Mouse (Mus musculus) hindbrain, embryonic 12.5 days (tissue): Measurements from ENCODE around the gene Lrrc63. TPM values are rescaled to one million over a fixed set of nuclear protein-coding genes. Genes with fewer than 3 reads are reported as not detected.

Experiments
- ATAC-seq: fragments of 200-750 bp; cut with Nextera tagmentation; 2 replicates; pipeline ENCODE4 v1.8.0; 2017; ENCODE audit warnings: moderate TSS enrichment; ENCODE audit not compliant: low FRiP score
- H3K27ac ChIP-seq: fragments of 300-500 bp; sonication (generic); 2 replicates; pipeline ENCODE4 v1.5.1; 2016; ENCODE audit warnings: mild to moderate bottlenecking
- H3K27me3 ChIP-seq: fragments of 300-500 bp; sonication (generic); 2 replicates; pipeline ENCODE4 v1.6.1; 2016; ENCODE audit warnings: mild to moderate bottlenecking
- H3K36me3 ChIP-seq: fragments of 300-500 bp; sonication (generic); 2 replicates; pipeline ENCODE4 v1.6.1; 2016; ENCODE audit warnings: mild to moderate bottlenecking
- H3K4me1 ChIP-seq: fragments of 300-500 bp; sonication (generic); 2 replicates; pipeline ENCODE4 v1.6.1; 2016
- H3K4me2 ChIP-seq: fragments of 300-500 bp; sonication (generic); replicated peaks from 2 replicates; pipeline ENCODE4 v1.6.1; 2016; ENCODE audit warnings: mild to moderate bottlenecking
- H3K4me3 ChIP-seq: fragments of 300-500 bp; sonication (generic); 2 replicates; pipeline ENCODE4 v1.5.1; 2016; ENCODE audit warnings: mild to moderate bottlenecking
- H3K9ac ChIP-seq: fragments of 300-500 bp; sonication (generic); 2 replicates; pipeline ENCODE4 v1.6.1; 2016; ENCODE audit warnings: mild to moderate bottlenecking, moderate library complexity
- H3K9me3 ChIP-seq: fragments of 300-500 bp; sonication (generic); replicated peaks from 2 replicates; pipeline ENCODE4 v1.6.1; 2016; ENCODE audit warnings: mild to moderate bottlenecking
- WGBS: fragments of 180-500 bp; shearing (Covaris S2); methylation state at CpG from one replicate; pipeline ENCODE4 v1.1.7; 2016; 5-methylcytosine and 5-hydroxymethylcytosine counted together
- polyA plus RNA-seq: library from polyadenylated mRNA; unstranded; fragments of >200 nt; fragmentation: Nextera tagmentation; extraction: Ambion mirVana; gene quantifications from 2 replicates; pipeline ENCODE4 v1.2.1, GENCODE M21; 2016

Lrrc63 gene
- polyA plus RNA-seq, 1 experiment from 2014 or later, result 0.08 TPM

GRCm38 (mm10) chr14:75131324-75131935, 749 bp upstream of the Lrrc63 start:
- Histone ChIP-seq H3K4me1 (0 out of 2 replicates have a peak, but pooled peaks cover 2% of the 10 kb centered on the region), H3K27me3 (peaks cover 5% of the 10 kb centered on the region; the same call in 1 of the 2 replicates), H3K36me3 (no peaks in the 10 kb centered on the region), H3K4me2 (peak overlapping the region; percentile 83), H3K27ac (no peak overlapping the region), H3K9me3 (no peaks in the 10 kb centered on the region), H3K9ac (no peak overlapping the region), H3K4me3 (peak overlapping the region; percentile 60)
- peak; percentile 44; the same call in 1 of the 2 replicates for ATAC-seq
- WGBS, result 5% methylated on average over 12 of the region's 12 CpGs

- no peak overlapping the region for H3K4me3 ChIP-seq
- H3K36me3 ChIP-seq, result no peaks in the 10 kb centered on the region
- WGBS, result 84% methylated on average over 8 of the region's 8 CpGs
- H3K27me3 ChIP-seq, result no peaks in the 10 kb centered on the region
- H3K9ac ChIP-seq, result no peak overlapping the region
- no peak for ATAC-seq
- H3K4me2 ChIP-seq, result no peak overlapping the region
- no peaks in the 10 kb centered on the region for H3K4me1 ChIP-seq
- no peak overlapping the region for H3K27ac ChIP-seq
- no peaks in the 10 kb centered on the region for H3K9me3 ChIP-seq
These were observed 9.0 kb downstream of the Lrrc63 start for GRCm38 (mm10) chr14:75121658-75122057.

GRCm38 (mm10) chr14:75102956-75103355, 27.7 kb downstream of the Lrrc63 start:
- WGBS, result 94% methylated on average over 5 of the region's 5 CpGs
- no peak overlapping the region for H3K9ac ChIP-seq
- H3K9me3 ChIP-seq, result no peaks in the 10 kb centered on the region
- no peak overlapping the region for H3K4me2 ChIP-seq
- ATAC-seq, result no peak
- H3K4me1 ChIP-seq, result no peaks in the 10 kb centered on the region
- no peak overlapping the region for H3K27ac ChIP-seq
- no peaks in the 10 kb centered on the region for H3K27me3 ChIP-seq
- no peaks in the 10 kb centered on the region for H3K36me3 ChIP-seq
- no peak overlapping the region for H3K4me3 ChIP-seq

GRCm38 (mm10) chr14:75077946-75078345, 52.7 kb downstream of the Lrrc63 start:
- H3K27me3 ChIP-seq, result no peaks in the 10 kb centered on the region
- H3K27ac ChIP-seq, result no peak overlapping the region
- no peaks in the 10 kb centered on the region for H3K9me3 ChIP-seq
- no peak overlapping the region for H3K4me2 ChIP-seq
- no peak overlapping the region for H3K4me3 ChIP-seq
- H3K4me1 ChIP-seq, result no peaks in the 10 kb centered on the region
- no peaks in the 10 kb centered on the region for H3K36me3 ChIP-seq
- 76% methylated on average over 6 of the region's 6 CpGs for WGBS
- no peak for ATAC-seq
- H3K9ac ChIP-seq, result no peak overlapping the region

GRCm38 (mm10) chr14:75075299-75076180, 55.1 kb downstream of the Lrrc63 start:
- H3K4me2 ChIP-seq, result no peak overlapping the region
- no peaks in the 10 kb centered on the region for H3K27me3 ChIP-seq
- H3K9ac ChIP-seq, result no peak overlapping the region
- H3K4me3 ChIP-seq, result no peak overlapping the region
- no peaks in the 10 kb centered on the region for H3K4me1 ChIP-seq
- WGBS, result 73% methylated on average over 10 of the region's 10 CpGs
- no peaks in the 10 kb centered on the region for H3K36me3 ChIP-seq
- no peaks in the 10 kb centered on the region for H3K9me3 ChIP-seq
- H3K27ac ChIP-seq, result no peak overlapping the region
- no peak for ATAC-seq

GRCm38 (mm10) chr14:75071091-75071490, 59.6 kb downstream of the Lrrc63 start:
- Histone ChIP-seq H3K36me3 (no peaks in the 10 kb centered on the region), H3K4me3 (no peak overlapping the region), H3K9ac (no peak overlapping the region), H3K9me3 (no peaks in the 10 kb centered on the region), H3K4me1 (no peaks in the 10 kb centered on the region), H3K27me3 (no peaks in the 10 kb centered on the region), H3K4me2 (no peak overlapping the region), H3K27ac (no peak overlapping the region)
- WGBS, result 91% methylated on average over 15 of the region's 15 CpGs
- no peak for ATAC-seq

GRCm38 (mm10) chr14:75069356-75069979, 61.2 kb downstream of the Lrrc63 start:
- Histone ChIP-seq H3K27ac (no peak overlapping the region), H3K4me1 (no peaks in the 10 kb centered on the region), H3K4me2 (no peak overlapping the region), H3K9me3 (no peaks in the 10 kb centered on the region), H3K4me3 (no peak overlapping the region), H3K36me3 (no peaks in the 10 kb centered on the region), H3K9ac (no peak overlapping the region), H3K27me3 (no peaks in the 10 kb centered on the region)
- WGBS, result 81% methylated on average over 7 of the region's 7 CpGs
- no peak for ATAC-seq

GRCm38 (mm10) chr14:75068430-75069112, 62.1 kb downstream of the Lrrc63 start:
- Histone ChIP-seq H3K36me3 (no peaks in the 10 kb centered on the region), H3K4me3 (no peak overlapping the region), H3K4me1 (no peaks in the 10 kb centered on the region), H3K4me2 (no peak overlapping the region), H3K27ac (no peak overlapping the region), H3K9ac (no peak overlapping the region), H3K9me3 (no peaks in the 10 kb centered on the region), H3K27me3 (no peaks in the 10 kb centered on the region)
- WGBS, result 92% methylated on average over 16 of the region's 19 CpGs
- no peak for ATAC-seq

GRCm38 (mm10) chr14:75065211-75065610, 65.5 kb downstream of the Lrrc63 start:
- no peak for ATAC-seq
- Histone ChIP-seq H3K9me3 (no peaks in the 10 kb centered on the region), H3K36me3 (no peaks in the 10 kb centered on the region), H3K27me3 (no peaks in the 10 kb centered on the region), H3K27ac (no peak overlapping the region), H3K9ac (no peak overlapping the region), H3K4me1 (no peaks in the 10 kb centered on the region), H3K4me2 (no peak overlapping the region), H3K4me3 (no peak overlapping the region)
- WGBS, result 96% methylated on average over 5 of the region's 5 CpGs

GRCm38 (mm10) chr14:75064520-75064919, 66.2 kb downstream of the Lrrc63 start:
- WGBS, result 93% methylated on average over 7 of the region's 7 CpGs
- Histone ChIP-seq H3K36me3 (no peaks in the 10 kb centered on the region), H3K9ac (no peak overlapping the region), H3K27ac (no peak overlapping the region), H3K27me3 (no peaks in the 10 kb centered on the region), H3K4me2 (no peak overlapping the region), H3K9me3 (no peaks in the 10 kb centered on the region), H3K4me1 (no peaks in the 10 kb centered on the region), H3K4me3 (no peak overlapping the region)
- ATAC-seq, result no peak

- Histone ChIP-seq H3K9me3 (no peaks in the 10 kb centered on the region), H3K9ac (no peak overlapping the region), H3K27me3 (no peaks in the 10 kb centered on the region), H3K4me2 (no peak overlapping the region), H3K4me3 (no peak overlapping the region), H3K36me3 (no peaks in the 10 kb centered on the region), H3K4me1 (no peaks in the 10 kb centered on the region), H3K27ac (no peak overlapping the region)
- no peak for ATAC-seq
- WGBS, result 95% methylated on average over 8 of the region's 8 CpGs
These were observed 66.7 kb downstream of the Lrrc63 start for GRCm38 (mm10) chr14:75063936-75064335.

- H3K27me3 ChIP-seq, result no peaks in the 10 kb centered on the region
- H3K4me3 ChIP-seq, result no peak overlapping the region
- no peak overlapping the region for H3K4me2 ChIP-seq
- no peak overlapping the region for H3K27ac ChIP-seq
- no peaks in the 10 kb centered on the region for H3K36me3 ChIP-seq
- WGBS, result 49% methylated on average over 8 of the region's 8 CpGs
- H3K4me1 ChIP-seq, result no peaks in the 10 kb centered on the region
- no peaks in the 10 kb centered on the region for H3K9me3 ChIP-seq
- H3K9ac ChIP-seq, result no peak overlapping the region
- ATAC-seq, result no peak
These were observed 70.1 kb downstream of the Lrrc63 start for GRCm38 (mm10) chr14:75060562-75060961.
